Mouse (Mus musculus): ENCODE data around the gene Zfp652. TPM values are rescaled to one million over a fixed set of nuclear protein-coding genes. Genes with fewer than 3 reads are reported as not detected.

The Zfp652 gene
- polyA plus RNA-seq, 1 experiment from 2014 or later: 11.7 TPM

- Histone ChIP-seq H3K4me3 (ENCODE audit: low read depth, low read length) (peak overlapping the region; percentile 6; the same call in 1 of the 2 replicates), H3K4me1 (ENCODE audit: control insufficient read depth, insufficient read depth, low read length) (peaks cover 16% of the 10 kb centered on the region; the same call in 1 of the 2 replicates), H3K4me2 (replicated peaks; ENCODE audit: low read depth, low read length) (peak overlapping the region; percentile 18), H3K9me3 (ENCODE audit: control insufficient read depth, low read depth, low read length) (no peaks in the 10 kb centered on the region), H3K36me3 (ENCODE audit: control insufficient read depth, insufficient read depth, low read length) (no peaks in the 10 kb centered on the region), H3K27ac (ENCODE audit: low read length) (no peak overlapping the region), H3K9ac (replicated peaks; ENCODE audit: low read depth, low read length) (no peak overlapping the region), H3K27me3 (ENCODE audit: control insufficient read depth, insufficient read depth, low read length) (no peaks in the 10 kb centered on the region; the same call in 1 of the 2 replicates)
- 73% methylated on average over 5 of the region's 5 CpGs for WGBS
- ATAC-seq (ENCODE audit: insufficient number of reproducible peaks, insufficient read depth, low FRiP score, low read depth): no peak
These were observed 128.4 kb downstream of the Zfp652 start for GRCm38 (mm10) chr11:95840694-95841497.

DNA sequence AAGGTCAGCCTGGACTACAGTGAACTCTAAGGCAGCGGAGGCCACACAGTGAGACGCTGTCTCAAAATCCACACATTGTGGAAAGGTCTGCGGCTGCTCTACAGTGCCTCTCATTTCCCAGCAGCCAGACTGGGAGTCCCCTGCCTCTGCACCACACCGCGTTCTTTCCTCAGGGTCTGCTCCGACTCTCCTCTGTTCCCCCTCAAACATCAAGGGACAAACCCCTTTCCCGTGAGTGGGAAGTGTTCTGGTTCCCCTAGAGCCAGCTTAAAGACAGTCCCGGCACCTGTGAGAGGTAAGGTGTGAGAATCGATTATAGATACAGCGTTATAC is 129.0 kb downstream of the Zfp652 start:
- ATAC-seq (ENCODE audit: insufficient number of reproducible peaks, insufficient read depth, low FRiP score, low read depth): no peak
- Histone ChIP-seq H3K4me2 (replicated peaks; ENCODE audit: low read depth, low read length) (peak overlapping the region; percentile 18; the same call in 1 of the 2 replicates), H3K36me3 (ENCODE audit: control insufficient read depth, insufficient read depth, low read length) (no peaks in the 10 kb centered on the region), H3K27ac (ENCODE audit: low read length) (peak overlapping the region; percentile 39; the same call in 1 of the 2 replicates), H3K4me1 (ENCODE audit: control insufficient read depth, insufficient read depth, low read length) (peaks cover 14% of the 10 kb centered on the region; the same call in 1 of the 2 replicates), H3K9me3 (ENCODE audit: control insufficient read depth, low read depth, low read length) (no peaks in the 10 kb centered on the region), H3K4me3 (ENCODE audit: low read depth, low read length) (peak overlapping the region; percentile 6; the same call in 1 of the 2 replicates), H3K27me3 (ENCODE audit: control insufficient read depth, insufficient read depth, low read length) (no peaks in the 10 kb centered on the region), H3K9ac (replicated peaks; ENCODE audit: low read depth, low read length) (no peak overlapping the region)
- WGBS: 64% methylated on average over 10 of the region's 10 CpGs

GRCm38 (mm10) chr11:95842074-95842681 is 129.7 kb downstream of the Zfp652 start, which contains the start of gene Abi3:
Abi3 (minus strand) TSS chr11:95842476.
- Histone ChIP-seq H3K9ac (replicated peaks; ENCODE audit: low read depth, low read length) (no peak within 1 kb of the TSS), H3K4me2 (replicated peaks; ENCODE audit: low read depth, low read length) (peak within 1 kb of the TSS; percentile 18; the same call in 1 of the 2 replicates), H3K27ac (ENCODE audit: low read length) (peak within 1 kb of the TSS; percentile 39; the same call in 1 of the 2 replicates), H3K27me3 (ENCODE audit: control insufficient read depth, insufficient read depth, low read length) (no peaks in the 10 kb centered on the region), H3K9me3 (ENCODE audit: control insufficient read depth, low read depth, low read length) (no peaks in the 10 kb centered on the region), H3K4me1 (ENCODE audit: control insufficient read depth, insufficient read depth, low read length) (peaks cover 8% of the 10 kb centered on the region; the same call in 1 of the 2 replicates), H3K4me3 (ENCODE audit: low read depth, low read length) (peak within 1 kb of the TSS; percentile 6; the same call in 1 of the 2 replicates), H3K36me3 (ENCODE audit: control insufficient read depth, insufficient read depth, low read length) (no peaks in the 10 kb centered on the region)
- WGBS: 17% methylated on average over 11 of the region's 11 CpGs
- ATAC-seq (ENCODE audit: insufficient number of reproducible peaks, insufficient read depth, low FRiP score, low read depth): peak; percentile 33; the same call in 1 of the 2 replicates

- H3K27ac ChIP-seq (ENCODE audit: low read length): no peak overlapping the region
These were observed 130.5 kb downstream of the Zfp652 start for GRCm38 (mm10) chr11:95842953-95843352.

GRCm38 (mm10) chr11:95843421-95843950 is 131.0 kb downstream of the Zfp652 start:
- Histone ChIP-seq H3K4me3 (ENCODE audit: low read depth, low read length) (no peak overlapping the region), H3K4me1 (ENCODE audit: control insufficient read depth, insufficient read depth, low read length) (0 out of 2 replicates have a peak, but pooled peaks cover 4% of the 10 kb centered on the region), H3K36me3 (ENCODE audit: control insufficient read depth, insufficient read depth, low read length) (no peaks in the 10 kb centered on the region), H3K27me3 (ENCODE audit: control insufficient read depth, insufficient read depth, low read length) (no peaks in the 10 kb centered on the region), H3K9me3 (ENCODE audit: control insufficient read depth, low read depth, low read length) (no peaks in the 10 kb centered on the region), H3K4me2 (replicated peaks; ENCODE audit: low read depth, low read length) (no peak overlapping the region), H3K27ac (ENCODE audit: low read length) (no peak overlapping the region), H3K9ac (replicated peaks; ENCODE audit: low read depth, low read length) (no peak overlapping the region)
- 49% methylated on average over 6 of the region's 6 CpGs for WGBS
- no peak for ATAC-seq (ENCODE audit: insufficient number of reproducible peaks, insufficient read depth, low FRiP score, low read depth)

More at GRCm38 (mm10) chr11:95842953-95843352, 130.5 kb downstream of the Zfp652 start:
- Histone ChIP-seq H3K4me3 (ENCODE audit: low read depth, low read length) (no peak overlapping the region), H3K9me3 (ENCODE audit: control insufficient read depth, low read depth, low read length) (no peaks in the 10 kb centered on the region), H3K4me1 (ENCODE audit: control insufficient read depth, insufficient read depth, low read length) (0 out of 2 replicates have a peak, but pooled peaks cover 4% of the 10 kb centered on the region), H3K27me3 (ENCODE audit: control insufficient read depth, insufficient read depth, low read length) (no peaks in the 10 kb centered on the region), H3K36me3 (ENCODE audit: control insufficient read depth, insufficient read depth, low read length) (no peaks in the 10 kb centered on the region), H3K4me2 (replicated peaks; ENCODE audit: low read depth, low read length) (no peak overlapping the region), H3K9ac (replicated peaks; ENCODE audit: low read depth, low read length) (no peak overlapping the region)
- ATAC-seq (ENCODE audit: insufficient number of reproducible peaks, insufficient read depth, low FRiP score, low read depth): no peak
- WGBS: 59% methylated on average over 5 of the region's 5 CpGs

GRCm38 (mm10) chr11:95844935-95845334 is 132.5 kb downstream of the Zfp652 start:
- no peaks in the 10 kb centered on the region for H3K9me3 ChIP-seq (ENCODE audit: control insufficient read depth, low read depth, low read length)
- H3K27me3 ChIP-seq (ENCODE audit: control insufficient read depth, insufficient read depth, low read length): no peaks in the 10 kb centered on the region
- no peak overlapping the region for H3K27ac ChIP-seq (ENCODE audit: low read length)
- no peak for ATAC-seq (ENCODE audit: insufficient number of reproducible peaks, insufficient read depth, low FRiP score, low read depth)
- no peak overlapping the region for H3K4me2 ChIP-seq (replicated peaks; ENCODE audit: low read depth, low read length)
- WGBS: 79% methylated on average over 4 of the region's 4 CpGs
- H3K4me3 ChIP-seq (ENCODE audit: low read depth, low read length): no peak overlapping the region
- H3K9ac ChIP-seq (replicated peaks; ENCODE audit: low read depth, low read length): no peak overlapping the region
- H3K36me3 ChIP-seq (ENCODE audit: control insufficient read depth, insufficient read depth, low read length): no peaks in the 10 kb centered on the region
- 0 out of 2 replicates have a peak, but pooled peaks cover 4% of the 10 kb centered on the region for H3K4me1 ChIP-seq (ENCODE audit: control insufficient read depth, insufficient read depth, low read length)

GRCm38 (mm10) chr11:95850898-95851297 is 138.4 kb downstream of the Zfp652 start:
- no peak overlapping the region for H3K27ac ChIP-seq (ENCODE audit: low read length)
- H3K36me3 ChIP-seq (ENCODE audit: control insufficient read depth, insufficient read depth, low read length): no peaks in the 10 kb centered on the region
- H3K4me3 ChIP-seq (ENCODE audit: low read depth, low read length): no peak overlapping the region
- no peaks in the 10 kb centered on the region for H3K9me3 ChIP-seq (ENCODE audit: control insufficient read depth, low read depth, low read length)
- ATAC-seq (ENCODE audit: insufficient number of reproducible peaks, insufficient read depth, low FRiP score, low read depth): no peak
- no peaks in the 10 kb centered on the region for H3K27me3 ChIP-seq (ENCODE audit: control insufficient read depth, insufficient read depth, low read length)
- no peak overlapping the region for H3K9ac ChIP-seq (replicated peaks; ENCODE audit: low read depth, low read length)
- no peaks in the 10 kb centered on the region for H3K4me1 ChIP-seq (ENCODE audit: control insufficient read depth, insufficient read depth, low read length)
- WGBS: 79% methylated on average over 2 of the region's 2 CpGs
- H3K4me2 ChIP-seq (replicated peaks; ENCODE audit: low read depth, low read length): no peak overlapping the region

- 0 out of 2 replicates have a peak, but pooled peaks cover 6% of the 10 kb centered on the region for H3K4me1 ChIP-seq (ENCODE audit: control insufficient read depth, insufficient read depth, low read length)
- no peaks in the 10 kb centered on the region for H3K27me3 ChIP-seq (ENCODE audit: control insufficient read depth, insufficient read depth, low read length)
- H3K4me3 ChIP-seq (ENCODE audit: low read depth, low read length): no peak overlapping the region
- H3K9me3 ChIP-seq (ENCODE audit: control insufficient read depth, low read depth, low read length): no peaks in the 10 kb centered on the region
- no peak overlapping the region for H3K27ac ChIP-seq (ENCODE audit: low read length)
- ATAC-seq (ENCODE audit: insufficient number of reproducible peaks, insufficient read depth, low FRiP score, low read depth): no peak
- no peak overlapping the region for H3K9ac ChIP-seq (replicated peaks; ENCODE audit: low read depth, low read length)
- WGBS: 48% methylated on average over 5 of the region's 5 CpGs
- H3K36me3 ChIP-seq (ENCODE audit: control insufficient read depth, insufficient read depth, low read length): no peaks in the 10 kb centered on the region
- H3K4me2 ChIP-seq (replicated peaks; ENCODE audit: low read depth, low read length): no peak overlapping the region
These were observed 141.2 kb downstream of the Zfp652 start for GRCm38 (mm10) chr11:95853684-95854083.
